11 mouse cellular contexts compared by ENCODE assay signal in the genomic region with DNA sequence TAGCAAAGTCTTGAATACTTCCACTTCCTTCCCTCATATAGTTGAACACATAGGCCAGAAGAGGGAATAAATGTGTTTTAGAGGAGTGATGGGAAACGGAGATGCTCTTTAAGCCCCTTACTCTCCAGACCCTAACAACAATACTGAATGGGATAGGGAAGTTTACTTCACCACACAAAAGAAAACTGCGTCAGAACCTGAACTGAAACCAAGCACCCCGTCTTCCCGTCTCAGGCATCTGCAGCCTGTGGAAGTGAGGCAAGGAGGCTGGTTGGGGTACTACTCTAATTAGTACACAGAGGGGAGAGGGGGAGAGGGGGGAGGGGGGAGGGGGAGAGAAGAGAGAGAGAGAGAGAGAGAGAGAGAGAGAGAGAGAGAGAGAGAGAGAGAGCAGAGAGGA. TPM values are rescaled to one million over a fixed set of nuclear protein-coding genes. Genes with fewer than 3 reads are reported as not detected.
A peak's percentile ranks its signal among the peaks of the same experiment; 100 is the strongest.
DNase-seq lines count a peak whose midpoint lies in the region; ATAC-seq and TF ChIP-seq lines count a peak whose summit lies in the region.
"Had no signal": no experiment of that assay in that cellular context is flagged by ENCODE, and none has a peak within 500 bp of the region (broad histone marks: within the 10 kb centered on the region; RNA-seq: fewer than 3 reads in every experiment).

No protein-coding gene starts in this region.

- H3K9ac ChIP-seq in forebrain, embryonic 11.5 days (ENCODE audit: low read length) = no peak overlapping the region
- H3K9ac ChIP-seq in forebrain, embryonic 16.5 days (replicated peaks; ENCODE audit: low read depth, low read length) = no peak overlapping the region
- peak overlapping the region; percentile 41; the same call in 1 of the 2 replicates for H3K9ac ChIP-seq in liver, embryonic 14.5 days (replicated peaks)

- 77% methylated on average over 4 of the region's 4 CpGs for WGBS in forebrain, embryonic 11.5 days
- 45% methylated on average over 4 of the region's 4 CpGs for WGBS in forebrain, embryonic 16.5 days
- 9% methylated on average over 4 of the region's 4 CpGs for WGBS in thymus, adult 2 months
- 28% methylated on average over 4 of the region's 4 CpGs for WGBS in liver, embryonic 14.5 days (ENCODE audit: insufficient replicate concordance)

- no peaks in the 10 kb centered on the region for H3K9me3 ChIP-seq in forebrain, embryonic 11.5 days (ENCODE audit: control insufficient read depth, low read length)
- no peaks in the 10 kb centered on the region for H3K9me3 ChIP-seq in forebrain, embryonic 16.5 days (ENCODE audit: control insufficient read depth, low read length)
- H3K9me3 ChIP-seq in liver, embryonic 14.5 days (ENCODE audit: control insufficient read depth, low read length) = no peaks in the 10 kb centered on the region

- no peak for TF ChIP-seq EP300 in liver, embryonic 14.5 days (IDR thresholded peaks at IDR 0.05; ENCODE audit: low read depth)

- H3K4me3 ChIP-seq in forebrain, embryonic 11.5 days (ENCODE audit: low read depth, low read length) = no peak overlapping the region
- no peak overlapping the region for H3K4me3 ChIP-seq in forebrain, embryonic 16.5 days (replicated peaks; ENCODE audit: low read length)
- H3K4me3 ChIP-seq in thymus, adult 2 months (ENCODE audit: control insufficient read depth, insufficient read depth, low read length) = no peak overlapping the region
- no peak overlapping the region; a peak in 1 of 4 replicates for H3K4me3 ChIP-seq in liver, embryonic 14.5 days (ENCODE audit: insufficient read depth in 1 of 2, low read depth in 2 of 2, low read length in 2 of 2)

- no peak overlapping the region for H3K27ac ChIP-seq in forebrain, embryonic 11.5 days (ENCODE audit: low read depth, low read length)
- H3K27ac ChIP-seq in forebrain, embryonic 16.5 days (ENCODE audit: low read length) = no peak overlapping the region
- H3K27ac ChIP-seq in thymus, adult 2 months (ENCODE audit: control insufficient read depth, insufficient read depth, low read length) = peak overlapping the region; percentile 3; the same call in 1 of the 2 replicates
- H3K27ac ChIP-seq in liver, embryonic 14.5 days = no peak overlapping the region
- H3K27ac ChIP-seq: kidney, postnatal 0 days had no signal

- TF ChIP-seq CTCF in thymus, adult 2 months (IDR thresholded peaks at IDR 0.05; ENCODE audit: borderline replicate concordance, control insufficient read depth, extremely low read depth, insufficient read depth, low read length, poor library complexity) = no peak
- TF ChIP-seq CTCF in liver, embryonic 14.5 days (IDR thresholded peaks at IDR 0.05; ENCODE audit: low read depth) = no peak

- no peak for TF ChIP-seq POLR2A in thymus, adult 2 months (IDR thresholded peaks at IDR 0.05; ENCODE audit: control insufficient read depth, extremely low read depth, insufficient read depth, low read length, poor library complexity)

- peak overlapping the region; percentile 67; the same call in 1 of the 2 replicates for H3K4me2 ChIP-seq in forebrain, embryonic 11.5 days (ENCODE audit: low read depth, low read length, severe bottlenecking)
- no peak overlapping the region for H3K4me2 ChIP-seq in forebrain, embryonic 16.5 days (ENCODE audit: low read length)
- H3K4me2 ChIP-seq in liver, embryonic 14.5 days (ENCODE audit: low read depth) = peak overlapping the region; percentile 65

- H3K27me3 ChIP-seq in forebrain, embryonic 11.5 days (ENCODE audit: control insufficient read depth, insufficient read depth, low read length) = no peaks in the 10 kb centered on the region
- H3K27me3 ChIP-seq in forebrain, embryonic 16.5 days (replicated peaks; ENCODE audit: control insufficient read depth, insufficient read depth, low read length) = no peaks in the 10 kb centered on the region
- no peaks in the 10 kb centered on the region for H3K27me3 ChIP-seq in thymus, adult 2 months (ENCODE audit: control insufficient read depth, insufficient read depth, low read length)
- H3K27me3 ChIP-seq in liver, embryonic 14.5 days (ENCODE audit: control insufficient read depth, insufficient read depth, low read length) = no peaks in the 10 kb centered on the region

- H3K36me3 ChIP-seq in forebrain, embryonic 11.5 days (ENCODE audit: control insufficient read depth, insufficient read depth, low read length) = no peaks in the 10 kb centered on the region
- H3K36me3 ChIP-seq in forebrain, embryonic 16.5 days (ENCODE audit: control insufficient read depth, insufficient read depth) = no peaks in the 10 kb centered on the region
- H3K36me3 ChIP-seq in thymus, adult 2 months (ENCODE audit: control insufficient read depth, insufficient read depth, low read length) = no peaks in the 10 kb centered on the region
- H3K36me3 ChIP-seq in liver, embryonic 14.5 days (replicated peaks; ENCODE audit: control insufficient read depth, insufficient read depth, low read depth) = peaks cover 6% of the 10 kb centered on the region

- intact Hi-C loops in left cerebral cortex, postnatal 14 days (cut with DNase I) = no loop called here

- H3K4me1 ChIP-seq in forebrain, embryonic 11.5 days (replicated peaks; ENCODE audit: control insufficient read depth, insufficient read depth, low read length) = peaks cover 2% of the 10 kb centered on the region; the same call in 1 of the 2 replicates
- peaks cover 6% of the 10 kb centered on the region for H3K4me1 ChIP-seq in forebrain, embryonic 16.5 days (replicated peaks; ENCODE audit: control insufficient read depth, insufficient read depth, low read length)
- peaks cover 10% of the 10 kb centered on the region for H3K4me1 ChIP-seq in thymus, adult 2 months (replicated peaks; ENCODE audit: control insufficient read depth, insufficient read depth, low read length)
- H3K4me1 ChIP-seq in liver, embryonic 14.5 days (replicated peaks; ENCODE audit: control insufficient read depth in 2 of 2, insufficient read depth in 2 of 2, low read length in 1 of 2) = peaks cover 9 to 27% of the 10 kb centered on the region in 2 experiments

- DNase-seq in forebrain, embryonic 11.5 days (ENCODE audit: low spot score) = no peak
- no peak for DNase-seq in thymus, adult 2 months
- DNase-seq in thymus, postnatal 4 days = no peak
- DNase-seq in liver, embryonic 14.5 days (ENCODE audit: low read depth in 3 of 3, low spot score in 3 of 3) = no peak
- no peak for DNase-seq in left cerebral cortex, postnatal 14 days (ENCODE audit: low spot score in 2 of 2)
- no peak for DNase-seq in right cerebral cortex, postnatal 10 days (ENCODE audit: low spot score in 2 of 2)
- DNase-seq in gastrocnemius, adult 8-10 months (ENCODE audit: low spot score in 2 of 2) = no peak

- no peak for ATAC-seq in forebrain, embryonic 11.5 days (replicated peaks; ENCODE audit: low FRiP score)
- no peak for ATAC-seq in forebrain, embryonic 16.5 days
- no peak for ATAC-seq in liver, embryonic 14.5 days (ENCODE audit: insufficient read depth)

RNA-seq across cellular contexts. Expression of gene Mknk1, which starts 0.8 kb away (rescaled TPM):
- polyA plus RNA-seq in forebrain, embryonic 11.5 days (2014; fragmentation: Nextera tagmentation; extraction: Ambion mirVana) = 21.9 and 25.8 TPM in 2 replicates
- 25.4 and 27.9 TPM in 2 replicates for polyA plus RNA-seq in forebrain, embryonic 16.5 days (2015; fragmentation: Nextera tagmentation; extraction: Ambion mirVana)
- polyA plus RNA-seq in thymus, adult 2 months (2012; rRNA removed) = 101 and 136 TPM in 2 replicates
- 29.1 and 34.8 TPM in 2 replicates for polyA plus RNA-seq in liver, embryonic 14.5 days (2012; rRNA removed)
- 21.3 and 24.7 TPM in 2 replicates for polyA plus RNA-seq in liver, embryonic 14.5 days (2014; fragmentation: Nextera tagmentation; extraction: Ambion mirVana)
- 10 to 100 TPM; 40.0 to 45.7 TPM for total RNA-seq in left cerebral cortex, postnatal 14 days (2021)
- total RNA-seq in gastrocnemius, adult 8-10 months (2022) = 10 to 100 TPM; 25.5 to 37.8 (median 27.8) TPM

RNA-seq across cellular contexts. Expression of gene Mob3c, which starts 10.3 kb away (rescaled TPM):
- polyA plus RNA-seq in forebrain, embryonic 11.5 days (2014; fragmentation: Nextera tagmentation; extraction: Ambion mirVana) = 3.1 and 5.0 TPM in 2 replicates
- 4.6 and 6.0 TPM in 2 replicates for polyA plus RNA-seq in forebrain, embryonic 16.5 days (2015; fragmentation: Nextera tagmentation; extraction: Ambion mirVana)
- 36.4 and 36.8 TPM in 2 replicates for polyA plus RNA-seq in thymus, adult 2 months (2012; rRNA removed)
- polyA plus RNA-seq in liver, embryonic 14.5 days (2012; rRNA removed) = 3.6 and 5.6 TPM in 2 replicates
- polyA plus RNA-seq in liver, embryonic 14.5 days (2014; fragmentation: Nextera tagmentation; extraction: Ambion mirVana) = 4.2 and 5.0 TPM in 2 replicates
- total RNA-seq in left cerebral cortex, postnatal 14 days (2021) = 1 to 10 TPM; 3.1 TPM
- 1 to 10 TPM; 1.5 to 4.3 (median 2.1) TPM for total RNA-seq in gastrocnemius, adult 8-10 months (2022)

RNA-seq across cellular contexts. Expression of gene Kncn, which starts 46.0 kb away (rescaled TPM):
- not detected in 2 replicates for polyA plus RNA-seq in forebrain, embryonic 11.5 days (2014; fragmentation: Nextera tagmentation; extraction: Ambion mirVana)
- polyA plus RNA-seq in forebrain, embryonic 16.5 days (2015; fragmentation: Nextera tagmentation; extraction: Ambion mirVana) = 0.18 TPM in 1 of 2 replicates, not detected in the other
- 0.09 and 0.15 TPM in 2 replicates for polyA plus RNA-seq in thymus, adult 2 months (2012; rRNA removed)
- polyA plus RNA-seq in liver, embryonic 14.5 days (2012; rRNA removed) = 0.01 TPM in 1 of 2 replicates, not detected in the other
- polyA plus RNA-seq in liver, embryonic 14.5 days (2014; fragmentation: Nextera tagmentation; extraction: Ambion mirVana) = 0.05 TPM in 1 of 2 replicates, not detected in the other
- total RNA-seq in left cerebral cortex, postnatal 14 days (2021) = under 1 TPM; 0.17 to 0.64 TPM
- not detected for total RNA-seq in gastrocnemius, adult 8-10 months (2022)
- polyA plus RNA-seq: C2C12; neural tube, embryonic 11.5 days had no signal

RNA-seq across cellular contexts. Expression of gene 6430628N08Rik, which starts 52.3 kb away (rescaled TPM):
- polyA plus RNA-seq in forebrain, embryonic 11.5 days (2014; fragmentation: Nextera tagmentation; extraction: Ambion mirVana) = not detected in 2 replicates
- 0.15 and 0.47 TPM in 2 replicates for polyA plus RNA-seq in forebrain, embryonic 16.5 days (2015; fragmentation: Nextera tagmentation; extraction: Ambion mirVana)
- 0.17 TPM in 1 of 2 replicates, not detected in the other for polyA plus RNA-seq in thymus, adult 2 months (2012; rRNA removed)
- not detected in 2 replicates for polyA plus RNA-seq in liver, embryonic 14.5 days (2012; rRNA removed)
- polyA plus RNA-seq in liver, embryonic 14.5 days (2014; fragmentation: Nextera tagmentation; extraction: Ambion mirVana) = not detected in 2 replicates
- under 1 TPM in 1 of 2 experiments, not detected in 1; 0.21 TPM for total RNA-seq in left cerebral cortex, postnatal 14 days (2021)
- total RNA-seq in gastrocnemius, adult 8-10 months (2022) = not detected
- polyA plus RNA-seq: C2C12; kidney, postnatal 0 days; neural tube, embryonic 11.5 days had no signal

RNA-seq across cellular contexts. Expression of gene Atpaf1, which starts 53.6 kb away (rescaled TPM):
- 48.2 and 49.2 TPM in 2 replicates for polyA plus RNA-seq in forebrain, embryonic 11.5 days (2014; fragmentation: Nextera tagmentation; extraction: Ambion mirVana)
- polyA plus RNA-seq in forebrain, embryonic 16.5 days (2015; fragmentation: Nextera tagmentation; extraction: Ambion mirVana) = 35.1 and 36.8 TPM in 2 replicates
- polyA plus RNA-seq in thymus, adult 2 months (2012; rRNA removed) = 30.2 and 37.5 TPM in 2 replicates
- polyA plus RNA-seq in liver, embryonic 14.5 days (2012; rRNA removed) = 5.5 and 8.5 TPM in 2 replicates
- polyA plus RNA-seq in liver, embryonic 14.5 days (2014; fragmentation: Nextera tagmentation; extraction: Ambion mirVana) = 15.0 and 22.0 TPM in 2 replicates
- 10 to 100 TPM; 39.2 to 42.3 TPM for total RNA-seq in left cerebral cortex, postnatal 14 days (2021)
- total RNA-seq in gastrocnemius, adult 8-10 months (2022) = 10 to 100 TPM; 48.3 to 67.5 (median 55.6) TPM
